Mouse (Mus musculus) frontal cortex, adult 2 months (tissue): ENCODE results near the gene Ddr2. TPM values are rescaled to one million over a fixed set of nuclear protein-coding genes. Genes with fewer than 3 reads are reported as not detected.

Experiments used
- DNase-seq, 2 experiments: peaks; one replicate each; pipeline ENCODE4 v3.0.0; 2022; ENCODE audit warnings: low spot score in 1 of 2; ENCODE audit errors: extremely low spot score in 1 of 2
- polyA plus RNA-seq: library from polyadenylated mRNA; depleted of rRNA; stranded (reverse); fragments of >200 nt; gene quantifications from 2 replicates; pipeline ENCODE4 v1.2.3, GENCODE M21; 2012; rRNA removed

Gene Ddr2
- polyA plus RNA-seq: 4.8 and 5.9 TPM in 2 replicates

- no peak for DNase-seq
These were observed at the start of gene Ddr2 for GRCm38 (mm10) chr1:170110516-170111332. Gene Ddr2 (minus strand): TSS chr1:170110762.

GRCm38 (mm10) chr1:170159707-170160106 lies 49.1 kb upstream of the Ddr2 start:
- no peak for DNase-seq

GRCm38 (mm10) chr1:170155761-170156160 lies 45.2 kb upstream of the Ddr2 start:
- no peak for DNase-seq

- DNase-seq: no peak
These were observed 44.7 kb upstream of the Ddr2 start for GRCm38 (mm10) chr1:170155298-170155697.

- no peak for DNase-seq
These were observed 43.4 kb upstream of the Ddr2 start for GRCm38 (mm10) chr1:170153986-170154385.

GRCm38 (mm10) chr1:170152552-170152951 lies 42.0 kb upstream of the Ddr2 start:
- DNase-seq: no peak

GRCm38 (mm10) chr1:170150870-170151269 lies 40.3 kb upstream of the Ddr2 start:
- DNase-seq: no peak

GRCm38 (mm10) chr1:170149756-170150155 lies 39.2 kb upstream of the Ddr2 start:
- no peak for DNase-seq

- no peak for DNase-seq
These were observed 38.0 kb upstream of the Ddr2 start for GRCm38 (mm10) chr1:170148536-170148935.

GRCm38 (mm10) chr1:170147651-170148448 lies 37.3 kb upstream of the Ddr2 start:
- DNase-seq: no peak

- DNase-seq: no peak
These were observed 35.0 kb upstream of the Ddr2 start for GRCm38 (mm10) chr1:170145606-170146005.

GRCm38 (mm10) chr1:170142256-170142871 lies 31.8 kb upstream of the Ddr2 start:
- DNase-seq: no peak

- no peak for DNase-seq
These were observed 31.1 kb upstream of the Ddr2 start for GRCm38 (mm10) chr1:170141626-170142025.

- DNase-seq: peak; percentile 29 to 85
These were observed 25.9 kb upstream of the Ddr2 start for GRCm38 (mm10) chr1:170136351-170137009.

GRCm38 (mm10) chr1:170134264-170134663 lies 23.7 kb upstream of the Ddr2 start:
- DNase-seq: no peak

GRCm38 (mm10) chr1:170130962-170131361 lies 20.4 kb upstream of the Ddr2 start:
- no peak for DNase-seq

GRCm38 (mm10) chr1:170124644-170125043 lies 14.1 kb upstream of the Ddr2 start:
- DNase-seq: no peak

GRCm38 (mm10) chr1:170113616-170114015 lies 3.1 kb upstream of the Ddr2 start:
- DNase-seq: no peak

- DNase-seq: no peak
These were observed 1.7 kb upstream of the Ddr2 start for GRCm38 (mm10) chr1:170112261-170112660.

- DNase-seq: no peak
These were observed 1.2 kb upstream of the Ddr2 start for GRCm38 (mm10) chr1:170111651-170112226.
